Mouse (Mus musculus) retina, embryonic 14.5 days (tissue): ENCODE results near the gene Ankrd28.
"Not testable (repeated sequence)": the region's sequence is repeated elsewhere in the genome, so short reads cannot be mapped to it uniquely, and the experiment has no call there.

Source experiments
- DNase-seq: peaks from one replicate; pipeline ENCODE4 v3.0.0-alpha.2; 2015; ENCODE audit warnings: low spot score

Ankrd28 gene

GRCm38 (mm10) chr14:31793979-31794775 is 36.3 kb downstream of the Ankrd28 start:
- peak; percentile 78 for DNase-seq

- DNase-seq: peak; percentile 72
Measured at GRCm38 (mm10) chr14:31790797-31791196, 39.7 kb downstream of the Ankrd28 start.

- no peak for DNase-seq
Measured at GRCm38 (mm10) chr14:31786906-31787305, 43.5 kb downstream of the Ankrd28 start.

GRCm38 (mm10) chr14:31785681-31786080 is 44.8 kb downstream of the Ankrd28 start:
- no peak for DNase-seq

- no peak for DNase-seq
Measured at GRCm38 (mm10) chr14:31784975-31785374, 45.5 kb downstream of the Ankrd28 start.

- peak; percentile 30 for DNase-seq
Measured at GRCm38 (mm10) chr14:31781309-31782049, 49.0 kb downstream of the Ankrd28 start.

GRCm38 (mm10) chr14:31780412-31781233 is 49.8 kb downstream of the Ankrd28 start:
- DNase-seq: peak; percentile 61

GRCm38 (mm10) chr14:31773518-31773917 is 56.9 kb downstream of the Ankrd28 start:
- no peak for DNase-seq

GRCm38 (mm10) chr14:31772251-31772650 is 58.2 kb downstream of the Ankrd28 start:
- DNase-seq: no peak

- DNase-seq: no peak
Measured at GRCm38 (mm10) chr14:31768531-31768930, 61.9 kb downstream of the Ankrd28 start.

GRCm38 (mm10) chr14:31764083-31764482 is 66.4 kb downstream of the Ankrd28 start:
- no peak for DNase-seq

- no peak for DNase-seq
Measured at GRCm38 (mm10) chr14:31761727-31762126, 68.7 kb downstream of the Ankrd28 start.

- no peak for DNase-seq
Measured at GRCm38 (mm10) chr14:31759195-31759594, 71.3 kb downstream of the Ankrd28 start.

GRCm38 (mm10) chr14:31758410-31758809 is 72.0 kb downstream of the Ankrd28 start:
- DNase-seq: not testable (repeated sequence)

GRCm38 (mm10) chr14:31748239-31748873 is 82.1 kb downstream of the Ankrd28 start:
- DNase-seq: no peak

GRCm38 (mm10) chr14:31742523-31742922 is 87.9 kb downstream of the Ankrd28 start:
- DNase-seq: no peak

- DNase-seq: no peak
Measured at GRCm38 (mm10) chr14:31734811-31735210, 95.6 kb downstream of the Ankrd28 start.

- no peak for DNase-seq
Measured at GRCm38 (mm10) chr14:31727522-31727921, 102.9 kb downstream of the Ankrd28 start.

GRCm38 (mm10) chr14:31722746-31723145 is 107.7 kb downstream of the Ankrd28 start:
- no peak for DNase-seq

- no peak for DNase-seq
Measured at GRCm38 (mm10) chr14:31721256-31721655, 109.2 kb downstream of the Ankrd28 start.

GRCm38 (mm10) chr14:31718332-31718731 is 112.1 kb downstream of the Ankrd28 start:
- DNase-seq: no peak

GRCm38 (mm10) chr14:31717360-31717759 is 113.1 kb downstream of the Ankrd28 start:
- DNase-seq: no peak
